Mouse (Mus musculus): ENCODE measurements around the gene Zfp523. TPM values are rescaled to one million over a fixed set of nuclear protein-coding genes. Genes with fewer than 3 reads are reported as not detected.
A peak's percentile ranks its signal among the peaks of the same experiment; 100 is the strongest.

Gene Zfp523
- 6.1 and 7.5 TPM in 2 replicates for polyA plus RNA-seq (2012; rRNA removed)
- 4.3 and 5.4 TPM in 2 replicates for polyA plus RNA-seq (2014; fragmentation: Nextera tagmentation; extraction: Ambion mirVana)

DNA sequence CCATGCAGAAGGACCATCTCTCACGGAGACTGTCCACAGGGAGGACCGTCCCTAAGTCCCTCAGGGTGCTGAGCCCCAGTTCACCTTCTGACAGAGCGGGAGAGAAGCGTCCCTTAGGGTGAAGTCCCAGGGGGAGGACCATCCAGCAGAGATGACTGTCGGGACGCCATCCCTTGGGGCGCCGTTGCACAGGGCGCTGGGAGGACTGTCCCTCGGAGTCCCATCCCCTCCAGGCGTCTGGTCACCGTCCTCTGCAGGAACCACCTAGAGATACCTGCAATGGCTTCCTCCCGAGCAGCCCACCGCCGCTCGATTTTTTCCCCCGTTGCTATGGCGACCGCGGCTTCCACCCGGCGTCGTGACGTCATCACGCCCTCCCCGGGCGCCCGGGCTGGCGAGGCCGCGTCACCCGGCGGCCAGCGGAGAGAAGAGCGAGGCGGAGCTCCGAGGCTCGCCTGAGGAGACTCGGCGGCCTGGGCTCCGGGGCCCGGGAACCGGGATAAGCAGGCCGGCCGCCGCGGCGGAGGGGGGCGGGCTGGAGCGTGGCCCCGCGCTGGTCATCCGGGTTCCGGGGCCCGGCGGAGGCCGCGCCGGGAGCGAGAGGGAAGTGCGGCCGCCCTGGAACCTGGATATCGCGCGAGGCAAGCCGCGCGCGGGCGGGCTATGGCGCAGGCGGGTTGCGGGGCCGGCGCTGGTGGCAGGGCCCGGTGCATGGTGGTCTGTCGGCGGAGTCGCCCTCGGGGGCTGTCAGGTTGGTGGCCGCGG, at the start of gene Zfp523:
Zfp523 (plus strand) TSS at position 355 of the 765 bp plus-strand sequence.
- under 1% methylated on average over 74 of the region's 82 CpGs for WGBS (ENCODE audit: insufficient replicate concordance)
- TF ChIP-seq CTCF (IDR thresholded peaks at IDR 0.05; ENCODE audit: low read depth) (no peak), EP300 (IDR thresholded peaks at IDR 0.05; ENCODE audit: low read depth) (no peak)
- Histone ChIP-seq H3K9ac (replicated peaks) (peak within 1 kb of the TSS; percentile 82), H3K4me3 (ENCODE audit: insufficient read depth in 1 of 2, low read depth in 2 of 2, low read length in 2 of 2) (peak within 1 kb of the TSS; percentile 44 to 80), H3K36me3 (replicated peaks; ENCODE audit: control insufficient read depth, insufficient read depth, low read depth) (no peaks in the 10 kb centered on the region), H3K4me2 (ENCODE audit: low read depth) (peak within 1 kb of the TSS; percentile 86), H3K9me3 (ENCODE audit: control insufficient read depth, low read length) (no peaks in the 10 kb centered on the region), H3K27me3 (ENCODE audit: control insufficient read depth, insufficient read depth, low read length) (no peaks in the 10 kb centered on the region), H3K4me1 (replicated peaks; ENCODE audit: control insufficient read depth in 2 of 2, insufficient read depth in 2 of 2, low read length in 1 of 2) (peaks cover 0 to 19% of the 10 kb centered on the region in 2 experiments; a peak in 2 of 4 replicates), H3K27ac (no peak within 1 kb of the TSS)
- ATAC-seq (ENCODE audit: insufficient read depth) (peak; percentile 82), DNase-seq (ENCODE audit: low read depth in 3 of 3, low spot score in 3 of 3) (peak; percentile 51 to 61 (median 59))

DNA sequence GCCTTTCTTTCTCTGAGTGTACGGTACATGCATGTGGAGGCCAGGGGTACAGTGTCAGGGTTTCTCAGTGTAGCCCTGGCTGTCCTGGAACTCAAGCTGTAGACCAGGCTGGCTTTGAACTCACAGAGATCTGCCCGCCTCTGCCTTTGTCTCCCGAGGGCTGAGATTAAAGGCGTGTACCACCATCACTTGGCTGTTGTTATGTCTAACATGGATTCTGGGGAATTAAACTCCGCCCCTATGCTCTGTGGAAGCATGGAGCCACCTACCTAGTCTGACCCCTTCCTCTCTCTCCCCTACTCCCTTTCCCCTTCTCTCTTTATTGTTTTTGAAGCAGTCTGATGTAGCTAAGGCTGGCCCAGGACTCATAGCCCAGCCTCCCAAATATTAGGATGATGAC, 47.1 kb upstream of the Zfp523 start:
- Histone ChIP-seq H3K4me1 (replicated peaks; ENCODE audit: control insufficient read depth in 2 of 2, insufficient read depth in 2 of 2, low read length in 1 of 2) (no peaks in the 10 kb centered on the region; a peak in 1 of 4 replicates), H3K27me3 (ENCODE audit: control insufficient read depth, insufficient read depth, low read length) (no peaks in the 10 kb centered on the region), H3K4me2 (ENCODE audit: low read depth) (no peak overlapping the region), H3K36me3 (replicated peaks; ENCODE audit: control insufficient read depth, insufficient read depth, low read depth) (no peaks in the 10 kb centered on the region), H3K9me3 (ENCODE audit: control insufficient read depth, low read length) (no peaks in the 10 kb centered on the region), H3K27ac (no peak overlapping the region), H3K4me3 (ENCODE audit: insufficient read depth in 1 of 2, low read depth in 2 of 2, low read length in 2 of 2) (no peak overlapping the region), H3K9ac (replicated peaks) (no peak overlapping the region)
- no peak for TF ChIP-seq EP300 (IDR thresholded peaks at IDR 0.05; ENCODE audit: low read depth)
- TF ChIP-seq CTCF (IDR thresholded peaks at IDR 0.05; ENCODE audit: low read depth) = no peak
- 57% methylated on average over 5 of the region's 5 CpGs for WGBS (ENCODE audit: insufficient replicate concordance)
- no peak for DNase-seq (ENCODE audit: low read depth in 3 of 3, low spot score in 3 of 3)
- ATAC-seq (ENCODE audit: insufficient read depth) = no peak

DNA sequence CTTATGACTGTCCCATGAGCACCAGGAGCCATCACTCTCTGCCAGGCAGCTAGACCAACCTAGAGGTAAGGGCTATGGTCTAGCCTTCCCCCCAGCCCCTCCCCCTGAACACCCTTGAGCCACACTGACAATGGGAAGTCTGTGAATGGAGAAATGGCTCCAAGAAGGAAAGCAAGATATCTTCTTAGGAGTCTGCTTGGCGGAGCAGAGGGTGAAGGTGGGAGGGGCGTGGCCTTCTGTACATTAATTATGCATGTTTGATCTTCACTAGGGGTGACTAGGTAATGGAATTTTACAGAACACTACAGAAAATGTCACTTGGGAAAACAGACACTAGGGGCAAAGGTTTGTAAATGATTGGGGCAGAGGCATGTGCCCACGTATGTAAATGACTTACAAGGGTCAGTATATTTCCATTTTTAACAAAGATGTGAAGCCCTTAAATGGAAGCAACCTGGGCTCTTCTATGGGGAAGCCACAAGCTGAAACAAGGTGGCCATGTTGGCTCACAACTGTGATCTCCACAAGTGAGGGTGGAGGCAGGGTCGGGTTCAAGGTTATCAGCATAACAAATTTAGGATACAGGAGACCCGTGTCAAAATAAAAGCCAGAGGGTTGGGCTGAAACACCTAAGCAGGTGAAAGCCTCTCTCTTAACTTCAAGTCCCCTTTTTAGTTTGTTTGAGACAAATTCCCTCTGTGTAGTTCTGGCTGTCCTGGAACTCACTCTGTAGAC, 46.4 kb upstream of the Zfp523 start:
- no peak overlapping the region for H3K4me3 ChIP-seq (ENCODE audit: insufficient read depth in 1 of 2, low read depth in 2 of 2, low read length in 2 of 2)
- H3K27me3 ChIP-seq (ENCODE audit: control insufficient read depth, insufficient read depth, low read length) = no peaks in the 10 kb centered on the region
- TF ChIP-seq EP300 (IDR thresholded peaks at IDR 0.05; ENCODE audit: low read depth) = no peak
- TF ChIP-seq CTCF (IDR thresholded peaks at IDR 0.05; ENCODE audit: low read depth) = no peak
- no peak for ATAC-seq (ENCODE audit: insufficient read depth)
- DNase-seq (ENCODE audit: low read depth in 3 of 3, low spot score in 3 of 3) = no peak
- H3K4me2 ChIP-seq (ENCODE audit: low read depth) = no peak overlapping the region
- H3K27ac ChIP-seq = no peak overlapping the region
- H3K9me3 ChIP-seq (ENCODE audit: control insufficient read depth, low read length) = no peaks in the 10 kb centered on the region
- no peak overlapping the region for H3K9ac ChIP-seq (replicated peaks)
- no peaks in the 10 kb centered on the region; a peak in 1 of 4 replicates for H3K4me1 ChIP-seq (replicated peaks; ENCODE audit: control insufficient read depth in 2 of 2, insufficient read depth in 2 of 2, low read length in 1 of 2)
- WGBS (ENCODE audit: insufficient replicate concordance) = 46% methylated on average over 5 of the region's 5 CpGs
- no peaks in the 10 kb centered on the region for H3K36me3 ChIP-seq (replicated peaks; ENCODE audit: control insufficient read depth, insufficient read depth, low read depth)

DNA sequence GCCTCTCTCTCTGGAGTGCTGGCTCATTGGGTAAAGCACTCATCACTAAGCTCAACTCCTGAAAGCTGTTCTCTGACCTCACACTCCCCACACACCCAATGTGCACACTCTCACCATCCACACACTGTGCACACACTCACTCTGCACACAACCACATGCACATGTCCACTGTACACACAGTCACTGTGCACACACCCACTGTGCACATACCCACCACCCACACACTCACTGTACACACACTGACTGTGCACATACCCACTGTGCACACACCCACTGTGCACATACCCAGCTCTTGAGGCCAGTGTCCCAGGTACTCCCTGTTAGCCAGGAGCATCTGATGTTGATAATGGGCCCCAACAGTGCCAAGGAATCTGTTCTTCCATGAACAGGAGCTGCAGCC, 45.8 kb upstream of the Zfp523 start:
- no peak for ATAC-seq (ENCODE audit: insufficient read depth)
- no peaks in the 10 kb centered on the region; a peak in 1 of 4 replicates for H3K4me1 ChIP-seq (replicated peaks; ENCODE audit: control insufficient read depth in 2 of 2, insufficient read depth in 2 of 2, low read length in 1 of 2)
- TF ChIP-seq EP300 (IDR thresholded peaks at IDR 0.05; ENCODE audit: low read depth) = no peak
- TF ChIP-seq CTCF (IDR thresholded peaks at IDR 0.05; ENCODE audit: low read depth) = no peak

DNA sequence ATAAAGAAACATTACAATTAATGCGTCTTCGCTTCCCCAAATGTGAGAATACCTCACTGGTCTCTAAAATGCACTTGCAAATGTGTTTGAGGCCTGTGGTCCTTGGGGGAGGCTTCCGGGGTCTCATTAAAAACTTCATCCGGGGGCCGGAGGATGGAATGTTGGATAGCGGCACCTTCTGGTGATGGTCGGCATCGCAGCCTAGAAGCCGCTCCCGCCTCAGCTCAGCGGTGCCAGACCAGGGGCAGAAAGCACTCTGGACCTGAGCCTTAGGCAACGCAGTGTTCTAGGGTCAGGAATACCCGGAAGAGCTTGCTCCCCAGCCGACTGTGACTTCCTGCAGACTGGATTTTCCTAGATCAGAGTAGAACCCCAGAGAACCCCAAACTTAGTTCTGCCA, 43.7 kb upstream of the Zfp523 start:
- no peak overlapping the region for H3K27ac ChIP-seq
- no peak overlapping the region for H3K4me2 ChIP-seq (ENCODE audit: low read depth)
- H3K36me3 ChIP-seq (replicated peaks; ENCODE audit: control insufficient read depth, insufficient read depth, low read depth) = no peaks in the 10 kb centered on the region
- H3K4me1 ChIP-seq (replicated peaks; ENCODE audit: control insufficient read depth in 2 of 2, insufficient read depth in 2 of 2, low read length in 1 of 2) = no peaks in the 10 kb centered on the region; a peak in 1 of 4 replicates
- DNase-seq (ENCODE audit: low read depth in 3 of 3, low spot score in 3 of 3) (no peak), ATAC-seq (ENCODE audit: insufficient read depth) (no peak)
- H3K4me3 ChIP-seq (ENCODE audit: insufficient read depth in 1 of 2, low read depth in 2 of 2, low read length in 2 of 2) = no peak overlapping the region
- no peaks in the 10 kb centered on the region for H3K27me3 ChIP-seq (ENCODE audit: control insufficient read depth, insufficient read depth, low read length)
- TF ChIP-seq EP300 (IDR thresholded peaks at IDR 0.05; ENCODE audit: low read depth) (no peak), CTCF (IDR thresholded peaks at IDR 0.05; ENCODE audit: low read depth) (peak; percentile 81)
- H3K9ac ChIP-seq (replicated peaks) = no peak overlapping the region
- H3K9me3 ChIP-seq (ENCODE audit: control insufficient read depth, low read length) = no peaks in the 10 kb centered on the region
- WGBS (ENCODE audit: insufficient replicate concordance) = 7% methylated on average over 14 of the region's 14 CpGs

More for the DNA sequence above, 45.8 kb upstream of the Zfp523 start:
- H3K9me3 ChIP-seq (ENCODE audit: control insufficient read depth, low read length) = no peaks in the 10 kb centered on the region
- H3K27me3 ChIP-seq (ENCODE audit: control insufficient read depth, insufficient read depth, low read length) = no peaks in the 10 kb centered on the region
- H3K9ac ChIP-seq (replicated peaks) = no peak overlapping the region
- DNase-seq (ENCODE audit: low read depth in 3 of 3, low spot score in 3 of 3) = no peak
- no peaks in the 10 kb centered on the region for H3K36me3 ChIP-seq (replicated peaks; ENCODE audit: control insufficient read depth, insufficient read depth, low read depth)
- no peak overlapping the region for H3K4me3 ChIP-seq (ENCODE audit: insufficient read depth in 1 of 2, low read depth in 2 of 2, low read length in 2 of 2)
- H3K4me2 ChIP-seq (ENCODE audit: low read depth) = no peak overlapping the region
- no peak overlapping the region for H3K27ac ChIP-seq

Measured in liver, embryonic 14.5 days (tissue).